Mouse (Mus musculus) NIH3T3 (cell line): ENCODE measurements at regions not wholly inside any gene's neighbourhood (a gene's known extent, or its start where the extent isn't known, plus 50 kb on each side); places are given as distances from the start of the nearest gene placed in this dataset.

Source experiments
- DNase-seq: peaks from one replicate; pipeline ENCODE4 v3.0.0-alpha.2; 2012; ENCODE audit warnings: low read depth

- no peak for DNase-seq
Observed at GRCm38 (mm10) chr16:55663946-55664345, 174.8 kb downstream of the Nfkbiz start.

GRCm38 (mm10) chr16:55636667-55637450, 201.8 kb downstream of the Nfkbiz start:
- peak; percentile 6 for DNase-seq

- DNase-seq, result peak; percentile 39
Observed at GRCm38 (mm10) chr16:55636224-55636623, 202.5 kb downstream of the Nfkbiz start.

GRCm38 (mm10) chr16:55634691-55635090, 204.0 kb downstream of the Nfkbiz start:
- DNase-seq, result no peak

GRCm38 (mm10) chr16:55632220-55632619, 206.5 kb downstream of the Nfkbiz start:
- DNase-seq, result peak; percentile 62

- no peak for DNase-seq
Observed at GRCm38 (mm10) chr16:55631637-55632036, 207.1 kb downstream of the Nfkbiz start.

GRCm38 (mm10) chr16:55631048-55631447, 207.7 kb downstream of the Nfkbiz start:
- DNase-seq, result no peak

GRCm38 (mm10) chr16:55627531-55627930, 211.2 kb downstream of the Nfkbiz start:
- DNase-seq, result no peak

- no peak for DNase-seq
Observed at GRCm38 (mm10) chr16:55623422-55623821, 215.3 kb downstream of the Nfkbiz start.

- no peak for DNase-seq
Observed at GRCm38 (mm10) chr16:55619731-55620130, 219.0 kb downstream of the Nfkbiz start.

- DNase-seq, result no peak
Observed at GRCm38 (mm10) chr16:55617958-55618357, 220.7 kb downstream of the Nfkbiz start.

GRCm38 (mm10) chr16:55617506-55617905, 221.2 kb downstream of the Nfkbiz start:
- DNase-seq, result no peak

GRCm38 (mm10) chr16:55616408-55617120, 222.1 kb downstream of the Nfkbiz start:
- no peak for DNase-seq

GRCm38 (mm10) chr16:55612873-55613272, 225.8 kb downstream of the Nfkbiz start:
- peak; percentile 60 for DNase-seq

GRCm38 (mm10) chr16:55612001-55612400, 226.7 kb downstream of the Nfkbiz start:
- no peak for DNase-seq

- no peak for DNase-seq
Observed at GRCm38 (mm10) chr16:55611172-55611571, 227.5 kb downstream of the Nfkbiz start.

- peak; percentile 32 for DNase-seq
Observed at GRCm38 (mm10) chr16:55608361-55608760, 230.3 kb downstream of the Nfkbiz start.

- no peak for DNase-seq
Observed at GRCm38 (mm10) chr16:55606447-55607239, 232.1 kb downstream of the Nfkbiz start.

GRCm38 (mm10) chr16:55603611-55604010, 235.1 kb downstream of the Nfkbiz start:
- DNase-seq, result peak; percentile 51

GRCm38 (mm10) chr16:55589382-55589956, 249.2 kb downstream of the Nfkbiz start:
- DNase-seq, result no peak

GRCm38 (mm10) chr16:55587138-55587537, 251.6 kb downstream of the Nfkbiz start:
- no peak for DNase-seq

- DNase-seq, result no peak
Observed at GRCm38 (mm10) chr16:55582906-55583305, 255.8 kb downstream of the Nfkbiz start.
